9 mouse cellular contexts compared by ENCODE assay signal in genomic region chr19:43612501-43612971, GRCm38 (mm10). TPM values are rescaled to one million over a fixed set of nuclear protein-coding genes. Genes with fewer than 3 reads are reported as not detected.
DNase-seq lines count a peak whose midpoint lies in the region; TF ChIP-seq lines count a peak whose summit lies in the region.
"Had no signal": no experiment of that assay in that cellular context is flagged by ENCODE, and none has a peak within 500 bp of the region (broad histone marks: within the 10 kb centered on the region; RNA-seq: fewer than 3 reads in every experiment).

No protein-coding gene starts in this region.

- no peaks in the 10 kb centered on the region; the same call in 1 of the 2 replicates for H3K4me1 ChIP-seq in heart, adult 2 months (ENCODE audit: control insufficient read depth, insufficient read depth, low read length)
- H3K4me1 ChIP-seq in megakaryocyte, embryonic 14.5 days, result peaks cover 73% of the 10 kb centered on the region

- no peaks in the 10 kb centered on the region for H3K79me2 ChIP-seq in heart, adult 2 months (replicated peaks; ENCODE audit: control insufficient read depth, insufficient read depth, low read length)

- TF ChIP-seq POLR2A in heart, adult 2 months (IDR thresholded peaks at IDR 0.05; ENCODE audit: insufficient read depth, low read depth, low read length), result no peak

- intact Hi-C loops in heart, adult 2 months (cut with DNase I), result loop anchor here (5.0 kb wide), 1 partner anchor 85 kb away; no protein-coding TSS in a partner anchor
- intact Hi-C loops in heart, postnatal 36 days (cut with DNase I), result loop anchor here (10.0 kb wide), 1 partner anchor 228 kb away; the partner anchor contains the start of gene Hpse2

- no peaks in the 10 kb centered on the region for H3K36me3 ChIP-seq in heart, adult 2 months (ENCODE audit: control insufficient read depth, insufficient read depth, low read length)
- H3K36me3 ChIP-seq in megakaryocyte, embryonic 14.5 days (replicated peaks; ENCODE audit: low read length), result no peaks in the 10 kb centered on the region

- no peak overlapping the region for H3K4me3 ChIP-seq in heart, adult 2 months
- peak overlapping the region; percentile 88 for H3K4me3 ChIP-seq in megakaryocyte, embryonic 14.5 days (replicated peaks)

- H3K9ac ChIP-seq in heart, adult 2 months (ENCODE audit: low read depth, low read length), result no peak overlapping the region

- WGBS in heart, adult 2 months, result 2% methylated on average over 23 of the region's 23 CpGs

- no peak overlapping the region for H3K27ac ChIP-seq in heart, adult 2 months

- H3K9me3 ChIP-seq in megakaryocyte, embryonic 14.5 days, result no peaks in the 10 kb centered on the region

- peaks cover 55% of the 10 kb centered on the region for H3K27me3 ChIP-seq in heart, adult 2 months (ENCODE audit: control insufficient read depth, insufficient read depth, low read length)
- H3K27me3 ChIP-seq in megakaryocyte, embryonic 14.5 days (replicated peaks), result peaks cover 97% of the 10 kb centered on the region

- no peak for TF ChIP-seq CTCF in heart, adult 2 months (IDR thresholded peaks at IDR 0.05)

- DNase-seq in heart, adult 2 months, result peak; percentile 11 to 39
- no peak for DNase-seq in heart, postnatal 36 days
- DNase-seq in ZHBTc4 (ENCODE audit: low read depth, low spot score), result peak; percentile 64
- peak; percentile 15 for DNase-seq in heart, postnatal 4 days
- DNase-seq in right cerebral cortex, postnatal 25 days, result no peak
- DNase-seq in layer of hippocampus, adult 18-20 months (ENCODE audit: low spot score in 2 of 2), result no peak
- no peak for DNase-seq in testis, postnatal 14 days (ENCODE audit: low spot score)

- TF ChIP-seq EP300 in heart, adult 2 months (IDR thresholded peaks at IDR 0.05; ENCODE audit: insufficient read depth, low read depth, low read length), result no peak

RNA-seq across cellular contexts. Expression of gene Nkx2-3, which starts 0.4 kb away (rescaled TPM):
- not detected for total RNA-seq in heart, adult 2 months (2021)
- polyA plus RNA-seq in heart, adult 2 months (2012; rRNA removed), result not detected in 2 replicates
- not detected for total RNA-seq in heart, postnatal 36 days (2021)
- not detected for total RNA-seq in heart, postnatal 4 days (2021)
- polyA plus RNA-seq in megakaryocyte, embryonic 14.5 days (2012; ENCODE audit: insufficient read depth, low replicate concordance), result 0.18 TPM in 1 of 2 replicates, not detected in the other
- not detected for total RNA-seq in layer of hippocampus, adult 18-20 months (2021)
- total RNA-seq: megakaryocyte-erythroid progenitor cell, adult 5-6 weeks had no signal

Comparison
In these comparisons a context has a peak if more than half of its experiments do, and no peak if none do; other contexts are left out.
1. DNase-seq: peak in heart, adult 2 months (2 of 2), ZHBTc4 (single experiment) and heart, postnatal 4 days (single experiment); none in heart, postnatal 36 days (0 of 2), right cerebral cortex, postnatal 25 days (single experiment), layer of hippocampus, adult 18-20 months (0 of 2) and testis, postnatal 14 days (single experiment).